Mouse (Mus musculus) fibroblast of lung, adult 2 months (primary cell): ENCODE data around the gene Nutf2.
"Not testable (repeated sequence)": the region's sequence is repeated elsewhere in the genome, so short reads cannot be mapped to it uniquely, and the experiment has no call there.

Source experiments
- DNase-seq: peaks from one replicate; pipeline ENCODE4 v3.0.0-alpha.2; 2011; ENCODE audit warnings: low read depth

The Nutf2 gene

GRCm38 (mm10) chr8:105860143-105860981 is at the start of gene Nutf2:
TSS of gene Nutf2 (plus strand) at chr8:105860580.
- DNase-seq = peak; percentile 98

DNA sequence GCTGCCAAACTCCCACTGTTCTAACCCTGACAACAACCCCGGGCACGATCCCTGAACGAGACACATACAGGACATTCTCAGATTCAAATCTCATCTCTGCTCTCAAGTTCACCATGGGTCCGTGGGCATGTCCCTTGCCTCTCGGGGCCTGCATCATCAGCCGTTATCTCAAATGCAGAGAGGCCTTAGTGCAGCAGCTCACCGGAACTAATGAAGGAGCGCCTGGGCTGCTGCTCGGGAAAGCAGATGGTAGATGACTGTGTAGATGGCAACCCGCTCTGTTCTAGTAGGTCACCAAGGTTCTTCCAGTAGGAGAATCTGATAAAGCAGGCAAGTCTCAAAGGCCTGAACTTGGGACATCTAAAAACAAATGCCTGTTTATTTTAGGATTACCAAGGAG is 49.3 kb upstream of the Nutf2 start:
- DNase-seq = no peak

DNA sequence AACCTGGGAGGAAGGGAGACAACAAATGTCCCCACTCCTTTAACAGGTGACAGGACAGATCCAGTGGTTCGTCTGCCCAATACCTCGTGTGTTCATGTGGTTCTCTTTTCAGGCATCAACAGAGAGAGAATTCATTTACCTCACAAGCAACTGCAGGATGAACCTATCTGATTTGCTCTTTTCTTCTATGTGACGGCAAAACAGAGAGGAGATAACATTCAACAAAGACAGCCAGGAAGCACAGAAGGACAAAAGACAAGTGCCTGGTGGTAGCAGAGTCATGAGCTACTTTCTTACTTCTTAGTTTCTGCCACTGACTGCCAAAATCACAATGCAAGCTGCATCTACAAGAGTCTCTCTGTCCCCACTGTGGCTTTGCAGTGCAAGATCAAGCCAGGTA is 48.8 kb upstream of the Nutf2 start:
- no peak for DNase-seq

DNA sequence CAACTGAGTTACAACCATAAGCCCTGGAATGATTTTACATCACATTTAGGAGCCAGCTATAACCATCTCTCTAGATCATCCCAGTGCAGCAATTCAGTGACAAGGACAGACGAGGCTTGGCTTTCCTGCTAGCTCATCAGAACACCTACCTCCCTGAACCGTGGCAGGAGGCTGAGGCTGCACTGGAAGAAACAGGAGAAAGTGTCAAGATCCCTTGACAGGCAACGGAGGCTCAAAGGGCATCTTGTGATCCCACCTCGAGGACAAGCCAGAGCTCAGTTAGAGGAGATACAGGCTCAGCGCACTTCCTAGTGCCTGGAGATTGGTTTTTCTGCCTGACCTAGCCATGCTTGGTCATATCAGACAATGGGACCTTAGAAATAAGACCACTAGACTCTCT is 47.9 kb upstream of the Nutf2 start:
- DNase-seq = no peak

- no peak for DNase-seq
These were observed 47.1 kb upstream of the Nutf2 start for GRCm38 (mm10) chr8:105813241-105813640.

DNA sequence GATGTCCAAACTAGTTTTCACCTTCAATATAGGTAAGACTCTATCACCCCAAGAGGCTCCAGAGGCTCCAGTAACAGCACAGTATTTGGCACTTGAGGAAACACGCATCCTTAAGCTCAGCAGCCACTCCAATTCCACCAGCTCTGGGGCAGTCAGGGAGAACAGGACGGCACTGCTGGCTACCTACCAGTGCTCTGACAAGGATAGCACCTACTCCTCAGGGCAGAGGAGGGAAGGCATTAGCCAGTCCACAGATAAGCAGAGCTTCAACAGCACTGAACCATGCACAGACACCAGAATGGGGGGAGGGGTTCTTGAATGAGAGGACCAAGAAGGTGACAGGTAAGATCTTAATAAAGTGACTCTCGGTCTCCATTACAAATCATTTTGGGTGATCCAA is 40.7 kb upstream of the Nutf2 start:
- DNase-seq = no peak

DNA sequence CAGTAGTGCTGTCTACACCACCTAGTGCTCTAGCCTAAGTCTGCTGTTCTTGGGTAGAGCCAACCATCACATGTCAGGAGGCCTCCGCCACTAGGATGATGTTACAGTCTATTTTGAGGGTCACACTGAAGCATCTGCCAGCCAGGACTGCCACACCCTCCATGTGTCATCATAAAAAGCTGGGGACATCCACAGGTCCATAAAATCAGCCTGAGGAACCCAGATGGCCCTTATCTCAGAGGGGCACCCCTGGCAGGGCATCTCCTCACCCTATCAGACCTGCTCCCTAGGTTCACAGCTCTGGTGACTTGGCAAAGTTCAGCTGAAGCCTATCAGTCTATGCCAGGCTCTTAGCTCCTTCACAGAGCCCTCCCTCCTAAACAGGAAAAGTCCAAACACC is 39.5 kb upstream of the Nutf2 start:
- no peak for DNase-seq

GRCm38 (mm10) chr8:105825506-105825905 is 34.9 kb upstream of the Nutf2 start:
- DNase-seq = no peak

- DNase-seq = no peak
These were observed 34.0 kb upstream of the Nutf2 start for GRCm38 (mm10) chr8:105826379-105826778.

DNA sequence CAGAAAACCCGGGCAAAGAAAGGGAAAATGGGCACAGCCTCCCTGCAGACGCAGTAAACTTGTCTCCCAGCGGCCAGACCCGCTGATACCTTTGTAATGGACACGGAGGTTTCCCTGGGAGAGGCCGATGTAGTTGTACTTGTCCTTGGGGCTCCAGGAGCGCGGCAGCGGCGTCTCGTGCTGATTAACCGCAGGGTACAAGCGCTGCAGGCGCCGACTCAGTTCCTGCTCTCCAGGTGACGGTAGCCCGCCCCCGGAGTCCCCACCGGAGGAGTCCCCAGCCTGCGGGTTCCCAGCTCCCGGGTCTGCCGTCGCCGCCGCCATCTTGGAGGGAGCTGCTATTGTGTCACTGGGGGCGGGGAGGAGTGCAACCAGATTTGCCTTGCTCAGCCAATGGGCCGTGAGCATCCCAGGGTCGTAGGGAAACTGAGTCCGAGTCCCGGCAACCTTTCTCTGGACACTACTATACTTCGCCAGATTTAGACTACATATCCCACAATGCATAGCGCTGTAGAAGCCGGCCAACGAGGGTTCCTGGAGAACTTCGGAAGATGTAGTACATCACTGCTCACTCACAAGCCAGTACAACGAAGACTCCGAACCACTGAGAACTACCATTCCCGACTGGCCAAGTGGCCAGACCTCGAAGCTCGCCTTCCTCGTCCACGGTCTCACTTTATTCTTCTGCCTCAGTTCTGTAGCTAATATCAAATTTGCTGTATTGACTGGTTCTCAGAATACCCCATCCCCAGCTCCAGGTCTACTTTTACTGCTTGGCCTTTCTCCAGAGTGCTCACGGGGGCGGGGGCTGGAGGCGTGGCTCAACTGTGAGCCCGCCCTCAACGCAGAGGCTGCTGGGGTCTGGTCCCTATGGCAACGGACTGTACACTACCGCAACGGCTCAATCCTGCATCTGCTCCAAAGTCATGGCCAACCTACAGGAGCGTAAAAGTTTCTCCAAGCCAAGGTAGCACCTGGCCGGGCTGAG is 33.2 kb upstream of the Nutf2 start, which contains the start of the genes Ranbp10 and Tsnaxip1:
TSS of gene Ranbp10 (minus strand) at position 490 of the 988 bp plus-strand sequence.
TSS of gene Tsnaxip1 (plus strand) at position 871 of the 988 bp plus-strand sequence.
- peak; percentile 100 for DNase-seq

GRCm38 (mm10) chr8:105833740-105834139 is 26.6 kb upstream of the Nutf2 start:
- DNase-seq = not testable (repeated sequence)

- peak; percentile 55 for DNase-seq
These were observed 25.1 kb upstream of the Nutf2 start for GRCm38 (mm10) chr8:105835318-105835717.

DNA sequence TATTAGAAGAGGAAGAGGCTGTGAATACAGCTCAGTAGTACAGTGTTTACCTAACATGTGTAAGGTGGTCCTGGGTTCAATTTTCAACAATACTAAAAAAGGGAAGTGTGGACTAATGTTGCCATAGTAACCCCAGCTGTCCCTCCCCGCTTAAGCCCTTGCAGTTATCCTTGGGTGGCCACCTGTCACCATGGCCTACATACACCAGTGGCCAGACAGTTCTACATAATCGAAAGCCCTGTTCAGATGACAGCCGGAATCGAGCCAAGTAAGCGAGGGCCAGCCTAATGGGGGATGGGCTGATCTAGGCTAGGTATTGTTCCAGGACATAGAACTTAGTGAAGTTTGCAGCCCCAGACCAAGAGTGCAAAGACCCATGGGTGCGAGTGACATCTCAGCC is 23.4 kb upstream of the Nutf2 start:
- DNase-seq = no peak

DNA sequence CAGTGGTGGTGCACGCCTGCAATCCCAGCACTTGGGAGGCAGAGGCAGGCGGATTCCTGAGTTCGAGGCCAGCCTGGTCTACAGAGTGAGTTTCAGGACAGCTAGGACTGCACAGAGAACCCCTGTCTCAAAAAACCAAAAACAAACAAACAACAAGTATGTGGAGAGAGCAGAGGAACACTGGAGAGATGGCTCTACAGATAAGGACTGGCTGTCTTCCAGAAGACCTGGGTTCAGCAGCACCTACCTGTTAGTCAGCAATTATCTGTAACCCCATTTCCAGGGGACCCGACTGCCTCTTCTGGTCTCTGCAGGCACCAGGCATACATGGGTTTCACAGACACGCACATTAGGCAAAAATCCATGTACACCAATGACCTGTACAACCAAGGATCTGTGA is 21.2 kb upstream of the Nutf2 start:
- no peak for DNase-seq

DNA sequence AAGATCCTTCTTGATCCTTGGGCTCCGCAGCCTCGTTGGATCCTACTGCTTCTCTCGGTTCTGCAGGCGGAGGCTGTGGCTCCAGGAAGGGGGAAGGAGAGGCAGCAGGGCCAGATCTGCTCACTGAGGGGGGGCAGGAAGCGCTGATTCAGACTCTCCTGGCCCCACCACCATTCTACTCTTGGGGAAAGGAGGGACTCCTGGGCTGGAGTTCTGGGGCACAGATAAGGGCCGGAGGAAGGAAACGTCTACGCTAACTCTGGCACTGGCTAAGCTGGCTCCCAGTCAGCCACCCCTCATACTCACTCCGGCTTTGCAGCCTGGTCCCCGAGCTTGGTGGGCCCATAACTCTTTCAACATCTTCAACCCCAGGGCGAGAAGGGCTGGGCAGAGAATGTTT is 13.7 kb upstream of the Nutf2 start:
- no peak for DNase-seq

DNA sequence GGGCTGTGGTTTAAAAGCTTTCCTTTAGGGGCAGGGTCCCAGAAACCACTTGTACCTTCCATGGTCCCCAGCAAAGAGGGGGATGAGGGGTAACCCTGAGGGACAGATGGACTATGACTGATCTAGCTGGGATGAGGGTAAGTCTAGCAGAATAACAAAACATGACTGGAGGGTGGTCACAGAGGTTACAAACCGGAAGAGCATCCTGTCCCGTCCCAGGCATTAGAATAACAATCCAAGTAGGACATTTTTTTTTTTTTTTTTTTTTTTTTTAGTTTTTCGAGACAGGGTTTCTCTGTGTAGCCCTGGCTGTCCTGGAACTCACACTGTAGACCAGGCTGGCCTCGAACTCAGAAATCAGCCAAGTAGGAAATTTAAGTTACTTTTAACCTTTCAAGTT is 10.4 kb upstream of the Nutf2 start:
- no peak for DNase-seq

- no peak for DNase-seq
These were observed 9.8 kb upstream of the Nutf2 start for GRCm38 (mm10) chr8:105850611-105851010.

DNA sequence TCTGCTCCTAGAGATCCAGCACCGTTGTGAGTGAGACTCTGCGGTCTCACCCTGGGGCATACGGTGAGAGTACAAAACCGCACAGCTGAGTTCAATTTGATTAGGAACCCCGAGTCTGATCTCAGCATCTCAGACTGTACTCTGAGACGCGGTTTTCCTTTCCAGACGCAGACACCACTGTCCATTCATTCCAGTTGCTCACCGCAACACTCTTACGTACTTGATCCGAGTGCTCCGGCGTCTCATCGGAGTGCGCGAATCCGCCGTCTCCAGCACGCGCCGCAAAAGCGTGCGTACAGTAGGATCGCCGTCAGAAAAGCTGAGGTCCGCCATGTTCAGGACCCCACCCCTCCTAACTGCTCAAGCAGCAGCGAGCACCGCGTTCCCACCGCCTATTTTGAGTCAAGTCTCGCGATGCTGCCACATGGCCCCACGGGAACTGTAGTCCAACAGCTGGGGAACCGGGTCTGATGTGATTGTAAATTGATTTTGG is 8.7 kb upstream of the Nutf2 start:
- peak; percentile 84 for DNase-seq

DNA sequence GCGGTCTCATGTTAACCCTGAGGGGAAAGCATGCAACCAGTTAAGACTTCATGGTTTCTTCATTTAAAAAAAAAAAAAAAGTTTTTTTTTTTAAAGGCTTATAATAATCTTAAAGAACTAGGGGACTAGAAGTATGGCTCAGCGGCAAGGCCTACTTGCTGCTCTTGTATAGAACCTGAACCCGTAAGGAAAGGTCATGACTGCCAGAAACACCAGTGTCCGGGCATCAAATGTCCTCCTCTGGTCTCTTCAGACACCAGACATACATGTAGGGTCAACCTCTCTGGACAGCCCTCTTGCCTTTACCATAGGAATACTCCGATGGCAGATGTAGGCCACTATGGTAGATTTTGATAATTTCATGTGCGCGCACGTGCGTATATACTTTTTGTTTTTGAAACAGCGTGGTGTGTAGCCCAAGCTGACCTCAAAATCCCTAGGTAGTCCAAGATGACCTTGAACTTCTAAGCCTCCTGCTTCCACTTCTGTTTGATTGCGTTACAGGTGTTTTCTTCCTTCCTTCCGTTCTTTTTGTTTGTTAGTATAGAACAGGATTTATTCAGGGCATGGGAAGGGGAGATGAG is 8.1 kb upstream of the Nutf2 start:
- no peak for DNase-seq

- DNase-seq = no peak
These were observed 7.2 kb upstream of the Nutf2 start, which contains the start of gene Cenpt for GRCm38 (mm10) chr8:105853178-105853577. TSS of gene Cenpt (minus strand) at chr8:105853278.

DNA sequence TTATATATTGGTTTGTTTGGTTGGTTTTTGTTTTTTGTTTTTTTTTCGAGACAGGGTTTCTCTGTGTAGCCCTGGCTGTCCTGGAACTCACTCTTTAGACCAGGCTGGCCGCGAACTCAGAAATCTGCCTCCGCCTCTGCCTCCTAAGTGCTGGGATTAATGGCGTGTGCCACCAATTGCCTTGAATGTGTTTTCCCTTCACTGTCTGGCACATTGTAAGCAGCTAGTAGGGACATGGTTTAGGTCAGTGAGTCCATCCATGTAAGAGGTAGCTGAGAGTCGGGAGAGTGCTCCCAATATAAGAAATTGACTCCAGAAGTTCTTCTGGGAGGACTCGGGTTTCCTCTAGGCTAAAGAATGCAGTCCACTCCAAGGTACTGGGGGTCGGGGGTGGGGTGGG is 6.1 kb upstream of the Nutf2 start:
- no peak for DNase-seq

- peak; percentile 82 for DNase-seq
These were observed 5.6 kb upstream of the Nutf2 start, which contains the start of gene Thap11 for GRCm38 (mm10) chr8:105854715-105855216. TSS of gene Thap11 (plus strand) at chr8:105855132.
